Mouse (Mus musculus) mouse trophoblast stem cell (cell line): ENCODE measurements at regions not wholly inside any gene's neighbourhood (a gene's known extent, or its start where the extent isn't known, plus 50 kb on each side); places are given as distances from the start of the nearest gene placed in this dataset.

Source experiments
- in situ Hi-C, 2 experiments: fragments of 300-500 bp; cut with MseI, MboI; formaldehyde crosslinking; loops; 2 replicates in 1 of 2; 3 replicates in 1 of 2; pipeline ENCODE4 v1.15.1; 2025

DNA sequence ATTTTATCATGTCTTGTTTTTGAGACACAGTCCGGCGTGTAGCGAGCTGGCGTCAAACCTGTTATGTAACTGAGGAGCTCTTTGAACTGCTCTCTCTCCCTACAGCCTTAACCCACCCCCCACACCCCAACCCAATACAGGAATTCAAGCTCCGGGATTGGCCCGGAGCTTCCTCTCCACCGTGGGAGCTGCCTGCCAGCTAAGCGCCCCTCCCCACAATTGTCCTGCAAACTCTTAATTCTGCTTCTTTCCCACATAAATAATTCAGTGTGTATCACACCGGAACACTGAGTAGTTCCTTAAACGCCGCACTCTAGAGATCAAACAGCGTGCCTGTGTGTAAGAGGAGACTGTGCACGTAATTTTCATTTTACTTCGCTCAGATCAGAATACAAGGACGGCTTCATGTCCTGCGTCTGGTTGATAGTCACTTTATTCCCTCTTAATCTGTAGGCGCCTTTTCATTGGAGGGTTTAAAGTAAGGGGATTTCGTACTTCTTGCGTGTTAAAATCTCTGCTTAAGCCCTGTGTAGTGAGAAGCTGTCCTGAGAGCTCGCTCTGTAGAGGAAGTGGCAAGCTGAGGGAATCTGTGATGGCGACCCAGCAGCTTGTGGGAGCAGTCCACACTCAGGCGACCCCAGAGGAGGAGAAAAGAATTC lies 95.3 kb upstream of the Pabpc6 start:
- in situ Hi-C loops: loop anchor here (25.0 kb wide), 3 partner anchors 422 to 722 kb away; partner anchors contain the start of gene Qk (in 1 of the 2)

DNA sequence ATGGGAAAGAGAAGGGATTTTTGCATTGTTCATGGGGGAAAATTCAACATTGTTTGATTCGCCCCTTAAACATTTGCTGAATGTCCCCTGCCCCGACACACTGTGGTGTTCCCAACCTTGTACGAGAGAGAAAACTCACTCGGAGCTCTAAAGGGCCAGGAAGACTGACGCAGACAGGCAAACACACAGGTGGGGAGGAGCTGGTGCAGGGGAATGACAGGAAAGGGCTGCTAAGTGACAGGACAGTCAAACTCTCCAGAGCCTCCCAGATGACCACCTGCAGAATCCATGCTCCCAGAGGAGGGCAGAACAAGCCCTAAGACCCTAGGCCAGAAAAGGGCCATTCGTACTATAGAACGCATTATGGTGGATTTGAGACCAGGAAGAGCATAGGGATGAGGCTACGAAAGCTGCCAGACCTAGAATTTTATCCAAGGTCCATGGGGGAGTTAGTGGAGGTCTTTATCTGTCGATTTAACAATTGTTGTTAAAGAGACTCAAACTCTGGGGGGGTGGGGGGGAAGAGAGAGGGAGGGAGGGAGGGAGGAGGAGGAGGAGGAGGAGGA lies 94.6 kb upstream of the Pabpc6 start:
- in situ Hi-C loops: loop anchor here (25.0 kb wide), 3 partner anchors 423 to 723 kb away; partner anchors contain the start of gene Qk (in 1 of the 2)

DNA sequence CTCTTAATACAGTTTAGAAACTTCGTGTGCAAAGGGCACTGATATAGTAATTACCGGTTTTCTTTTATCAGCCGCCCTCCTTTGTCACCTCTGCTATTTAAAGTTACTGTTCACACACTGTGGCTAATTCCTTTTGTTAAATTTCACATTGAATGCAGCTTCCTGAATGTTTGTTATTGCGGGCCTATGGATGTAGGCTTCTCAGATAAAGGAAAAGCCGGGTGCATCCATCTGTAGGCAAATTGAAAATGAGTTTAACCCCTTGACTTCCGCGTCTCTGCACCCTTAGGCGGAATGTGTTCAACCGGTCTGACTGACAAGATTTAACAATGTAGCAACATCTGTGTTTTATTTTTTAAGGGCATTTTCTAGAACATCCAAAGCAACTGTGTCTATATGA lies 93.6 kb upstream of the Pabpc6 start:
- in situ Hi-C loops: loop anchor here (25.0 kb wide), 3 partner anchors 424 to 724 kb away; partner anchors contain the start of gene Qk (in 1 of the 2)

DNA sequence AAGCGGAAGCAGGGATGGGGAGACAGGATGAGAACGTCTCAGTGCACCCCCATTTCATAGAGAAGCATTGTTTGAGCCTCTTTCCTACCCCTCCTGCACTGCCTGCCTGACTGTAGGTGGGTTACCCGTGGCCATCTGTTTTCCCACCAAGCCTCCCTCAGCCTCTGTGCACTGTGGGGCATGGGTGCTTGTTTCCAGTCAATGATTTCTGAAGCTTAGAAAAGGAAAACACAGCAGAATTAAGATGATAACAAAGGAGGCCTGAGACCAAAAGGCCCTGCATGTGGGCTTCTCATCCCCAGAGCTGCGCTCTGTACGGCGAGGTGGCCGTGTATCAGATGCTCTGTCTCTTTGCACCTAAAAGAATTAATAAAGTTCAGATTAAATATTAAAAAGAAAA lies 92.9 kb upstream of the Pabpc6 start:
- in situ Hi-C loops: loop anchor here (25.0 kb wide), 3 partner anchors 425 to 725 kb away; partner anchors contain the start of gene Qk (in 1 of the 2)

GRCm38 (mm10) chr17:9760706-9761059 lies 91.2 kb upstream of the Pabpc6 start:
- in situ Hi-C loops: loop anchor here (25.0 kb wide), 3 partner anchors 427 to 727 kb away; partner anchors contain the start of gene Qk (in 1 of the 2)

- in situ Hi-C loops: loop anchor here (25.0 kb wide), 3 partner anchors 427 to 727 kb away; partner anchors contain the start of gene Qk (in 1 of the 2)
Observed at GRCm38 (mm10) chr17:9760026-9760705, 90.6 kb upstream of the Pabpc6 start.

- in situ Hi-C loops: loop anchor here (10.0 to 25.0 kb wide), 4 partner anchors 428 to 728 kb away; partner anchors contain the start of gene Qk (in 1 of the 2)
Observed at GRCm38 (mm10) chr17:9759421-9759852, 89.9 kb upstream of the Pabpc6 start.

DNA sequence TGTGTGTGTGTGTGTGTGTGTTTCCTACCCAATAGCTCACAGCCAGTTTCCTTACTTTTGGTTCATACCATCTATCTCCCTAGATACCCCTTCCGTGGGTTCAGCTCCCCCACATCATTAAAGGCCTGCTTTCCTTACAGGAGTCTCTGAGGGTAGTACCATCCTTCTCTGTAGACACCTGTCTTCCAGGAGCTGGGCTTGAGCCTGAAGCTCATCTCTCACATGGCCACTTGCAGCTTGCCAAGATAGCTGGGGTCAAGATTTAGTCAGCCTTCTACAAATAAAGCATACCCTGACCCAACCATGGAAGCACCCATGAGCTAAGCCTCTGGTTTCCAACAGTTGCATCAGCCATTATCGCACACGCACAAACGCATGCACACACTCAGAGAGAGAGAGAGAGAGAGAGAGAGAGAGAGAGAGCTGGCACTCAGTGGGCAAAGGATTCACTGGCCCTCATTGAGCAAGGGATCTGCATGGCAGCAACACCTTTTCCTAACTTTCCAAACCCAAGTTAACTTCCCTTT lies 88.3 kb upstream of the Pabpc6 start:
- in situ Hi-C loops: loop anchor here (10.0 to 25.0 kb wide), 4 partner anchors 430 to 730 kb away; partner anchors contain the start of gene Qk (in 1 of the 2)

GRCm38 (mm10) chr17:9756675-9757074 lies 87.2 kb upstream of the Pabpc6 start:
- in situ Hi-C loops: loop anchor here (10.0 to 25.0 kb wide), 4 partner anchors 431 to 731 kb away; partner anchors contain the start of gene Qk (in 1 of the 2)

- in situ Hi-C loops: loop anchor here (10.0 to 25.0 kb wide), 4 partner anchors 431 to 731 kb away; partner anchors contain the start of gene Qk (in 1 of the 2)
Observed at GRCm38 (mm10) chr17:9756196-9756595, 86.7 kb upstream of the Pabpc6 start.

- in situ Hi-C loops: loop anchor here (10.0 to 25.0 kb wide), 4 partner anchors 432 to 732 kb away; partner anchors contain the start of gene Qk (in 1 of the 2)
Observed at GRCm38 (mm10) chr17:9755576-9755975, 86.1 kb upstream of the Pabpc6 start.

DNA sequence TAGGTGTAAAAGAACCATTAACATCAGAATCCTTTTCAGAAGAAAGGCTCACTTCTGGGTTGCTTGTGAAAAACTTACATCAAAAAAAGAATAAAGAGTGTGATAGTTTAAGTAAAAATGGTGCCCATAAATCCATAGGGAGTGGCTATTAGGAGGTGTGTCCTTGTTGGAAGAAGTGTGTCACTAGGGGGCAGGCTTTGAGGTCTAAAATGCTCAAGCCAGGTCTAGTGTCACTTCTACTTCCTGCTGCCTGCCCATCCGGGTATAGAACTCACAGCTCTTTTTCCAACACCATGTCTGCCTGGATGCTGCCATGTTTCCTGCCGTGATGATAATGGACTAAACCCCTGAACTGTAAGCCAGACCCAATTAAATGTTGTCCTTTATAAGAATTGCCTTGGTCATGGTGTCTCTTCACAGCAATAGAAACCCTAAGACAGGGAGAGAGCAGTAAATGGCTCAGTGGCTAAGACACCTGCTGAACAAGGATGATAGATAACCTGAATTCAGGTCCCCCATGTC lies 85.4 kb upstream of the Pabpc6 start:
- in situ Hi-C loops: loop anchor here (10.0 to 25.0 kb wide), 4 partner anchors 432 to 732 kb away; partner anchors contain the start of gene Qk (in 1 of the 2)

GRCm38 (mm10) chr17:9752848-9753247 lies 83.3 kb upstream of the Pabpc6 start:
- in situ Hi-C loops: loop anchor here (10.0 to 25.0 kb wide), 4 partner anchors 434 to 734 kb away; partner anchors contain the start of gene Qk (in 1 of the 2)

DNA sequence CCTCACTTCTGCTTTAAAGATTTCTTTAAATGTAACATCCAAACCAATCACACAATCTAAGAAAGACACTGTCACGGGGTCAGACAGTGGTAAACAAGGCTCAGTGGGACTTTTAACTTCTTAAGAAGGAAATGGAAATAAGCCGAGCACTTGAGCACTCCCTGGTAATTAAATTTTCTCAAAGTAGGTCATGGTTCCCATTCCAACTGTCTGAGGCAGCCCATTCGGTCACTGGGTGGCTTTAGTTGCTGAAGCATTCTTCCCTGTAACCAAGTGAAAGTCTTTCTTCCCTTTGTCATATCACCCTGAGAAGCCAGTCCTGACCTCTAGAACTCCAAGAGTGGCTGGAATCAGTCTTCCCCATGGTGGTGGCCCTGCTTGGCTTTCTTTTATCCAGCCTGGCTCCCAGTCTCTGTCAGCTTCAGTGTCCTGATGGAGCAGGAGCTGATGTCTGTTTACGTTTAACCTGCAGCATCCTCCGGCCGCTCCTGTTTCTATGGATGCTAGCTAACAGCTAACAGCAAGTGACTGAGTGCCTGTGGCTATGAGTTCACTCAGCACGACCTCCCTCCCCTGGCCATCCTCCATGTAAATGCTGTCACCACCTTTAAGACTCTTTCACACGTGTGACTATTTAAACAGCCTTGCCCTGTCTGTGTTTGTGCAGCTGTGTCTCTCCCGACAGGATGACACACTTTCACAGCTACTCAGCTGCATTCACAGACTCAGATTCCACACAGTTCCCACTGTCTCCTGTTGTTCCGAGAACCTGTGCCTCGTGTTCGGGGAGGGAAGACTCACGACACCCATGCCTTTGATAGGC lies 82.0 kb upstream of the Pabpc6 start:
- in situ Hi-C loops: loop anchor here (10.0 to 25.0 kb wide), 4 partner anchors 436 to 736 kb away; partner anchors contain the start of gene Qk (in 1 of the 2)

- in situ Hi-C loops: loop anchor here (10.0 to 25.0 kb wide), 4 partner anchors 437 to 737 kb away; partner anchors contain the start of gene Qk (in 1 of the 2)
Observed at GRCm38 (mm10) chr17:9750046-9750445, 80.5 kb upstream of the Pabpc6 start.

- in situ Hi-C loops: no loop called here
Observed at GRCm38 (mm10) chr17:9749301-9749700, 79.8 kb upstream of the Pabpc6 start.

GRCm38 (mm10) chr17:9747893-9748292 lies 78.4 kb upstream of the Pabpc6 start:
- in situ Hi-C loops: no loop called here

- in situ Hi-C loops: no loop called here
Observed at GRCm38 (mm10) chr17:9743342-9743741, 73.8 kb upstream of the Pabpc6 start.

DNA sequence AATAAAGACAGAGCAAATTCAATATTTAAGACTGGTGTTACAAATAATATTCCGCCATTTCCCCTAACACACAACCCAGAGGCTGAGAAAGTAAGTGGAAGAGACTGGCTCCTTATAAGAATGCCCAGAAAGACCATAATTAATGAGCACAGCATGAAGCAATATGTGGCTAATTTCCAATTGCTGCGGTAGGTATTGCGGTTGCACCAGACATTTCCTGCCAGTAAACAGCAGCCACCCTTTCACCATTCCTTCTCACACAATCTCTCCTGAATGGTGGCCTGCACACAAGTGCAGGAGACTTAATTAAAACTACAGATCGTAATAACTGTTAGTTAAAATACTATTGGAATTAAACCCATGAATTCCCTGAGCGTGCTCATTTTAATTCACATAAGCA lies 71.8 kb upstream of the Pabpc6 start:
- in situ Hi-C loops: no loop called here

GRCm38 (mm10) chr17:9729020-9729419 lies 59.5 kb upstream of the Pabpc6 start:
- in situ Hi-C loops: no loop called here
